Mouse (Mus musculus) urinary bladder, adult 18-20 months (tissue): ENCODE data around the gene Oas1f.
A peak's percentile ranks its signal among the peaks of the same experiment; 100 is the strongest.
"Not testable (repeated sequence)": the region's sequence is repeated elsewhere in the genome, so short reads cannot be mapped to it uniquely, and the experiment has no call there.

Source experiments
- DNase-seq, 2 experiments: peaks; one replicate each; pipeline ENCODE4 v3.0.0; 2022; ENCODE audit warnings: low spot score in 2 of 2, mixed read lengths in 2 of 2

Oas1f gene

DNA sequence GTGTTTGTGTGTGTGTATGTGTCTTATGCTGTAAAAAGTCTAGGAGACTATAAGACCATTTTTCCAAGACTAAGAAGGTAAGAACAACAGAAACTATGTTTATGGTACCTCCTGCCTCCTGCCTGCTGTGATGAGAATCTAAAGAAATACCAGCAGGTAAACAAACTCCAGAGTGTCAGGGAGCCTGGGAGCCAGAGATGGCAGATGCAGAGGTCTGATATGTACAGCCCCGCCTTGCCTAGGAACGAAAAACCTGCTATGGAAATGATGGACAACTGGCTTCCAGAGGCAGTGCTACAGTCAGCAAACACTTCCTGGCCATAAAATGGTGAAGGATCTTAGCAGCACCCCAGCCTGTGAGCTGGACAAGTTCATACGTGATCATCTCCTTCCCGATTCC, at the start of gene Oas1f:
Gene Oas1f, plus strand, starts transcription at position 301 of the 400 bp plus-strand sequence.
- DNase-seq, result peak in 1 of 2 experiments; percentile 8

- DNase-seq, result not testable (repeated sequence)
Measured at GRCm38 (mm10) chr5:120798147-120798546, 49.0 kb upstream of the Oas1f start.

- not testable (repeated sequence) for DNase-seq
Measured at GRCm38 (mm10) chr5:120798943-120799342, 48.2 kb upstream of the Oas1f start.

DNA sequence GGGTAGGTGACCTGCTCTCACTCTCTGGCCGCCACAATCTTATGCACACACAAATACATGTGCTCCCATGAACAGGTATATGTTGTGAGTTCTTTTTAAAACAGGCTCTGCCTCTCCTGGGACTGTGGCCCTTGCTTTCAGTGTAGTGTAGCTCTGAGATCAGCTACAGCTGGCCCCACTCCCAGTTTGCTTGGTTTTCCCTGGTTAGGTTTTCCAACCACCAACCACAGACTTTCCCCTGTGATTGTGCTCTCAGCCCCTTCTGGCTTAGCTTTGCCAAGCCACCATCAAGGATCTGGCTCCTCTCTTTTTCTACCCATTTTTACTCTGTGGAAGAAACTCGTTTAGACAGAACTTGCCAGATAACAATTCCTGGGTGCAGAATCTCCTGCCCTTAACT, 43.6 kb upstream of the Oas1f start:
- DNase-seq, result no peak

GRCm38 (mm10) chr5:120806458-120806857, 40.7 kb upstream of the Oas1f start:
- DNase-seq, result no peak

- no peak for DNase-seq
Measured at GRCm38 (mm10) chr5:120809171-120809570, 38.0 kb upstream of the Oas1f start.

DNA sequence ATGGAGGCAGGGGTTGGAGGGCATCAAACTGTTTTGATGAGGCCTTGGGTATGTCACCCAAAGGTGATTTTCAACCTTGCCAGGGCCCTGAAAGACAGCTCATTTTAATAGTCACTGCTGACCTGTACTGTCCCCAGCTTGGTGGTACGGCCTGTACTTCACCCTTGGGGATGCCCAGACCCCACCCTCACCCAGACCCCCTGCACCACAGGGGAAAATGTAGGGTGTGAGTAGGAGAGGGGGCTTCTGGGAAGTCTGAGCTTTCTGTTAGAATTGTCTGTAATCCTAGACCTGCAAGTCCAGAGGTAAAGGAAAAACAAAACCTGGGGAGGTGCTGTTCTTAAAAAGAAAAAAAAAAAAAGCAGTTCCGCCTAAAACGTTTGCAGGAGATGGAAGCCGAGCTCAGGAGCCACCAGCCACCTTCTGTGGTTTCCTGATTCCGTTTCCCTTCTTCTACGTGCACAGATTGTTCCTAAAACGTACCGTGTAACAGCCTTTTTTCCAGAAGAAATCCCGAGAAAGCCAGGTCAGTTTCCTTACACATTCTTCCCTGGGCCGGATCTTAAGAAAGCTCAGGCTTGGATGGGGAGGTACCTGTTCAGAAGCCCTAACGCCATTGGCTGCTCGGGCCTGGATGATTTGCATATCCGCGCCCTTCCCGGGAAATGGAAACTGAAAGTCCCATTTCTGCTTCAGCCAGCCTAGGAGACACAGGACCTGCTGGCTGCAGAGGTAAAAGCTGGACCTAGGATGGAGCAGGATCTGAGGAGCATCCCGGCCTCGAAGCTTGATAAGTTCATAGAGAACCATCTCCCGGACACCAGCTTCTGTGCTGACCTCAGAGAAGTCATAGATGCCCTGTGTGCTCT, 35.0 kb upstream of the Oas1f start, which contains the start of gene Oas1c:
Gene Oas1c, minus strand, starts transcription at position 564 of the 869 bp plus-strand sequence.
- DNase-seq, result peak; percentile 71 to 88

- DNase-seq, result no peak
Measured at GRCm38 (mm10) chr5:120813023-120813422, 34.1 kb upstream of the Oas1f start.

DNA sequence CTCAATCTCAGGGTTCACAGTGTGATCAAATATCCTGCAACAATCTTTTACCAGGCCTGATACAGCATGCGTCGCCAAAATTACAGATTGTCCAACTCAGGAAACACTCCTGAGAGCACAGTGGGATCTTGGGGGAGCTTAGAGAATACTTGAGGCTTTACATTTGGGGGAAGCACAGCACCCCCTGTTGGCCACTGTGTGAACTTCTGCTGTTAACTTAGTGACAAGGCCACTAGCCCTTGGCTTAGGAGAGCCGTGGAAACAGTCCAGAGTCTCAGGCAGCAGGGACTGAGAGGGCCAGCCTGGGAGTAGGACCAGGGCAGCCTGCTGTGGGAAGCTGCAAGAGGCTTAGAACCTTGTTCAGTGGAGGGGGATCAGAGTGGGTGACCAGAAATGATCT, 31.2 kb upstream of the Oas1f start:
- no peak for DNase-seq

GRCm38 (mm10) chr5:120818999-120819398, 28.2 kb upstream of the Oas1f start:
- no peak for DNase-seq

DNA sequence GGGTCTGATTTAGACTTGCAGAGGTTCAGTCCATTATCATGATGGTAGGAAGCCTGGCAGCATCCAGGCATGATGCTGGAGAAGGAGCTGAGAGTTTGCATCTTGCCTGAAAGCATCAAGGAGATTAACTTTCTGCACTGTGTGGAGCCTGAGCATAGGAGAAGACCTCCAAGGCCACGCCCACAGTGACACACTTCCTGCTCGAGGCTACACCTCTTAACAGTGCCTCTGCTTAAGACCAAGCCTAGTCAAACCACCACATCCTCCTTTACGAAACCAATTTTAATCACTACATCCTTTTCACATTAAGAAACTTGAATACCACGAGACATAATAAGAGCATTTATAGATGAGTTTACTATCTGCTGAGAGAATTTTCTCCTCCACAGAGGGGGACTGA, 16.1 kb upstream of the Oas1f start:
- DNase-seq, result no peak

DNA sequence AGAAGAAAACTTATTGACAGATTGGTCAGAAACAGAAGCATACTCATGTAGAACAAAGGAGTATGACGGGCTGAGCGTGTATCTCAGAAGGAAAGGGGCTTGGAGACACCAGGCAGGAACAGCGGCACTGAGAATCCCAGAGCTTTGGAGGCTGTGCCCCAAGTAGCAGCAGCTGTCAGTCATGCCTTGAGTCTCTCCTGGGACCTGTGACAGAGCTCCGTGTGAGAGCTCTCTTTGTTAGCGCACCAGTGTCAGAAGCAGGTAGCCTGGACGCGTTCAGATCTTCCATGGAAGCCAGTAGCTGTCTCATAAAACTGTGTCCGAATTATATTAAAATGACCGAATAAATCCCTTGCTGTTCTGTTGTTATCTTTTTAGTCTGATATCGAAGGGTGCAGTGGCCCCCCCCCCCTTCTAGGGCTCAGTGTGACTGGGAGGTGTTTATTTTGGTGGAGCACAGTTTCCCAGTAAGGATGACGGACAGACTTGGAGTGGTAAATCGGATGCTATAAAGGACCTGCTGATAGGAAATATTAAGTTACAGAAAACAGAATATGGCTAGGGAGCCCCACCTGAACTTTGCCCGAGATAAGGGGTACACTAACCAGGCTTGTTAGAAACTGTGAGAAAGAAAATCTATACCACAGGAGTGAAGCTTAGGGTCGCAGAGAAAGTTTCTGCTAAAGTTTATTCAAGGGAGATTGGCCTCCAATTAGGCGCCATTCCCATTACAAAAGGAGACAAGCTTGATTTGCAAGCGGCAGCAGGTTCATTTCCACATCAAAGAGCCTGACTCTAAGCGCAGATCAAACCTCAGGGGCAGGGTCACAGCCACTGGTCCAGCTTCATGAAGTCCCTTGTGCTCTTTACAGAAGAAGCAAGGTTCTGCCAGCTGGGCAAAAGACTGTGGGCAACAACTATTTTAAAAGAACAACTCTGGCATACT, 13.6 kb upstream of the Oas1f start:
- DNase-seq, result no peak

- peak in 1 of 2 experiments; percentile 32 for DNase-seq
Measured at GRCm38 (mm10) chr5:120836731-120837585, 10.2 kb upstream of the Oas1f start.

GRCm38 (mm10) chr5:120844713-120845112, 2.5 kb upstream of the Oas1f start:
- peak; percentile 47 to 69 for DNase-seq

DNA sequence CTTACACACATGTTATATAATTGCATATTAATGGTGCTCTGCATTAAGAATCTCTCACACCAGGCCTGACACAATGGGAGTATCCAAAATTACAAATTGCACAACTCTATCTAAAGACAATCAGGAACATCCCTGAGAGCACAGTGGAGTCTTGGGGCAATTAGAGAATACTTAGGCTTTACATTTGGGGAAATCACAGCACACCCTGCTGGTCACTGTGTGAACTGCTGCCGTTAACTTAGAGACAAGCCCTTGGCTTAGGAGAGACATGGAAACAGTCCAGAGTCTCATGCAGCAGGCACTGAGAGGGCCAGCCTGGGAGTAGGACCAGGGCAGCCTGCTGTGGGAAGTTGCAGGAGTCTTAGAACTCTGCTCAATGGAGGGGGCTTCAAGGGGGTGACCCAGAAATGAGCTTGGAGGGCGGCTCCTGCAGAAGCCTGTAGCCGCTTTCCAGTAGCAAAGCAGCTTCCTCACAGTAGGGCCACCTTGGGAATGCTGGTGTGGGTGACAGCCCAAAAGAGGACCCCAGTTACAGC, 2.5 kb downstream of the Oas1f start:
- DNase-seq, result peak in 1 of 2 experiments; percentile 29

GRCm38 (mm10) chr5:120859241-120859640, 12.1 kb downstream of the Oas1f start:
- DNase-seq, result no peak

DNA sequence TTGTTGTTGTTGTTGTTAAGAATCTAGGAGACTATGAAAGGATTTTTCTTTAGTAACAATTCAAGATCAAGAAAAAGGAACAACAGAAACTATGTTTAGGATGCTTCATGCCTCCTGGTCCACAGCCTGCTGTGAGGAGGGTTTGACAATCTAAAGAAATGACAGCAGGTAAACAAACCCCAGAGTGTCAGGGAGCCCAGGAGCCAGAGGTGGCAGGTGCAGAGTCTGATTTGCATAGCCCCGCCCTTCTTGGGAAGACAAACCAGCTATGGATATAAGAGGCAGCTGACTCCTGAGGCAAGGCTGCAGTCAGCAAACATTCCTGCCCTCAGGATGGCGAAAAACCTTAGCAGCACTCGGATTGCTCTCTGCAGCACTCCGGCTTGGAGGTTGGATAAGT, 14.0 kb downstream of the Oas1f start, which contains the start of gene Oas1h:
Gene Oas1h, plus strand, starts transcription at position 301 of the 400 bp plus-strand sequence.
- DNase-seq, result no peak

GRCm38 (mm10) chr5:120865336-120865860, 18.2 kb downstream of the Oas1f start:
- peak in 1 of 2 experiments; percentile 12 for DNase-seq

DNA sequence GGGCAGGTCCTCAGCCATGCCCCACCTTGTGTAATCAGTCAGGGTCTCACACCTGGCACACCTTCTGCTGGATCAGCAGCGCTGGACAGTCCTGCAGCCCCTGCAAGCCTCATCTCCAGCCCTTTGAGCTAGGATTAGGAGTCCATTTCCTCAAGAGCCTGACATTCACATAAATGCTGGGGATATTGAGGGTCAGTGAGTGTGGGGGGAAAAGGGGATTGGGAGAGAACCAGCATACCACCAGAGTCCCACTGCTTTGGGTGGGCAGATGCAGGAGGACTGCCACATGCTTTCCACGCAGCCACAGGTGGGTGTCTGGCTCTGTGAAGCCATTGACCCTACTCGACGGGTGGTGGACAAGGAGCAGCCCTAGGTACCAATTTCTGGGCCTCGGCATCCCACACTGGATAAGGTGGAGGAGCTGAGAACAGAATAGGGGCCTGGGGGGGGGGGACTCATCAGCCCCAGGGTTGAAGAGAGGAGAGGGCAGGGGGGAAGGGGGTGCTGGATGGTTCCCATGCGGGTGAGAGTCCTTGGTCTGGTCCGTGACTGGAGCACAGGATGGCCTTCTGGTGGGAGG, 22.4 kb downstream of the Oas1f start:
- no peak for DNase-seq

- no peak for DNase-seq
Measured at GRCm38 (mm10) chr5:120870081-120870480, 22.9 kb downstream of the Oas1f start.
